Mouse (Mus musculus) liver, embryonic 11.5 days (tissue): ENCODE measurements around the gene Chst11. TPM values are rescaled to one million over a fixed set of nuclear protein-coding genes. Genes with fewer than 3 reads are reported as not detected.

ENCODE experiments used
- ATAC-seq: fragments of 200-750 bp; cut with Nextera tagmentation; replicated peaks from 2 replicates; pipeline ENCODE4 v1.8.0; 2017; ENCODE audit warnings: moderate number of reproducible peaks, mild to moderate bottlenecking, moderate TSS enrichment, moderate library complexity; ENCODE audit not compliant: low FRiP score
- DNase-seq: peaks from one replicate; pipeline ENCODE4 v3.0.0-alpha.2; 2017; ENCODE audit warnings: low spot score
- H3K27ac ChIP-seq: fragments of 300-500 bp; sonication (generic); 2 replicates; pipeline ENCODE4 v1.5.1; 2014; ENCODE audit warnings: mild to moderate bottlenecking, low read depth, low read length, control low read depth
- H3K27me3 ChIP-seq: fragments of 300-500 bp; sonication (generic); replicated peaks from 2 replicates; pipeline ENCODE4 v1.6.1; 2014; ENCODE audit warnings: low read length, mixed read lengths; ENCODE audit not compliant: control insufficient read depth, insufficient read depth
- H3K36me3 ChIP-seq: fragments of 300-500 bp; sonication (generic); 2 replicates; pipeline ENCODE4 v1.6.1; 2014; ENCODE audit warnings: mild to moderate bottlenecking, low read length, moderate library complexity, mixed read lengths; ENCODE audit not compliant: control insufficient read depth, insufficient read depth
- H3K4me1 ChIP-seq: fragments of 300-500 bp; sonication (generic); replicated peaks from 2 replicates; pipeline ENCODE4 v1.6.1; 2014; ENCODE audit warnings: low read length, mixed read lengths; ENCODE audit not compliant: control insufficient read depth, insufficient read depth
- H3K4me2 ChIP-seq: fragments of 300-500 bp; sonication (generic); 2 replicates; pipeline ENCODE4 v1.6.1; 2014; ENCODE audit warnings: mild to moderate bottlenecking, control low read depth, moderate library complexity
- H3K4me3 ChIP-seq: fragments of 300-500 bp; sonication (generic); 2 replicates; pipeline ENCODE4 v1.5.1; 2014; ENCODE audit warnings: low read depth, low read length, control low read depth
- H3K9ac ChIP-seq: fragments of 300-500 bp; sonication (generic); 2 replicates; pipeline ENCODE4 v1.6.1; 2014; ENCODE audit warnings: low read depth, low read length, control low read depth
- H3K9me3 ChIP-seq: fragments of 300-500 bp; sonication (generic); 2 replicates; pipeline ENCODE4 v1.6.1; 2016; ENCODE audit warnings: low read length, inconsistent platforms, mixed read lengths; ENCODE audit not compliant: control insufficient read depth
- WGBS: fragments of 180-500 bp; shearing (Covaris S2); extraction: QIAGEN DNeasy Blood & Tissue Kit; methylation state at CpG from one replicate; pipeline ENCODE4 v1.1.7; 2014; 5-methylcytosine and 5-hydroxymethylcytosine counted together
- polyA plus RNA-seq: library from polyadenylated mRNA; unstranded; fragments of >200 nt; fragmentation: Nextera tagmentation; extraction: Ambion mirVana; gene quantifications from 2 replicates; pipeline ENCODE4 v1.2.1, GENCODE M21; 2014

Gene Chst11
- 2.9 and 3.1 TPM in 2 replicates for polyA plus RNA-seq

DNA sequence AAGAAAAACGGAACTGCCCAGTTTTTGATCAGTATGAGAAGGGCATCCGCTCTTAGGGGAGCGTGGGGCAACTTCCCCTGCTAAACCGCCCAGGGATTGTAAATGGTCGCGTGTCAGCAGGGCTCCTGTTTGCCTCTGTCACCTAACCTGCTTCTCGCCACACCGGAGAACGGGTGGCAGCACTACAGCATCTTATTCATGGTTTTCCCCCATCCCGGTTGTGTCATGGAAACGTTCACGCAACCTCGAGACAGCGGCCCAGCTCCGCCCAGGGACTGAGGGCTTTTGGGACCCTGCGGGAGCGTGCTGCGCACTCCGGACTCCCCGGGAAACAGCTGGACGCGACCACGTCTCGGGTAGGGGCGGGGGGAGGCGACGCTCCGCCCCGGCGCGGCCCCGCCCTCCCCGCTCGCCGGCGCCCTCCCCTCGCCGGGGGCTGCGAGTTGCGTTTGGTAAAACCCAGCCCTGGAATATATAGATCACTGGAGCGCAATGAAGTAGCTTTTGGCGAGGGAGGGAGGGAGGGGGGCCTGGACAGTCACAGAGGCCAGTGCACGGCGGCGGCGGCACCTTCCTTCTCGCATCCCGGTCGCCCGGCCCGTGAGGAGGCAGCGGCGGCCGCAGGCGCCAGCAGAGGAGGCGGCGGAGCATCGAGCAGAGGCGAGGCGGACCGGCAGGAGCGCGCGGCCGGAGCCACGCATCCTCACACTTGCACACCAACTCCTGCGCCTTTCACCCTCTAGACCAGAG is at the start of gene Chst11:
Gene Chst11 (plus strand): TSS at position 549 of the 750 bp plus-strand sequence.
- Histone ChIP-seq H3K4me1 (peaks cover 30% of the 10 kb centered on the region), H3K36me3 (no peaks in the 10 kb centered on the region), H3K4me3 (peak within 1 kb of the TSS; percentile 70), H3K27ac (peak within 1 kb of the TSS; percentile 32), H3K27me3 (peaks cover 24% of the 10 kb centered on the region), H3K4me2 (peak within 1 kb of the TSS; percentile 85), H3K9me3 (no peaks in the 10 kb centered on the region), H3K9ac (peak within 1 kb of the TSS; percentile 75)
- under 1% methylated on average over 65 of the region's 67 CpGs for WGBS
- DNase-seq (peak; percentile 87), ATAC-seq (peak; percentile 84)

DNA sequence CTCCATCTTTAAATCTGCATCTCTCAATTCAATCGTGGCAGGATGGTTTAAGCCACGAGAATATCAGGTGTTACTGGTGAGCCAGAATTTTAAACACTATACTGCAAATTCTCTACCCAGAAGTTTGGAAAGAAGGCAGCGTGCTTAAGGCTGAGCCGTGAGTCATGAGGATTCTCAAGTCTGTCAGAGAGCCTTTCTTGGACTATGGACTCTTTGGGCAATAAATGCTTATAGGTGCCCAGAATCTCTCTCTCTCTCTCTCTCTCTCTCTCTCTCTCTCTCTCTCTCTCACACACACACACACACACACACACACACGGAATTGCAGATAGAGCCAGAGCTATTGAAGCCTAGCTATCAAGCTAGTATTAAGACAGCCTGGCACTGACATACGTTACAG is 49.5 kb upstream of the Chst11 start:
- ATAC-seq = no peak

DNA sequence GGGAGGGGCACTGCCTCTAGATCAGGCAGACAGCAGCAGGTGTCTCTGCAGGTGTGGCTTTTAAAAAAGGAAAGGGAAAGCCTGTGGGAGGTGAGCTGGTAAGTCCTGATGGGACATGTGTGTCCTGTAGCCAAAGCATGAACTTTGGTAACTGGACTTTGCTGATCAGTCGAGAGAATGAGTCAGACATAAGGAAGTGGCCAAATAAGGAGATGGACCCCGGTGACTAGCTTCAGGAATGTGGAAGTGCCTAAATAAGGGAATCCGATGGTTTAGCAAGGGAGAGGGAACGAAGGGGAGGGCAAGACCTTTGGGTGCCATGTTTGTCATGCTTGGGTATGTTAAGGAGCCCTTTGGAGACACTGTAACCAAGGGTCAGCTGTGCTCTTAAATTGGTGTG is 31.9 kb upstream of the Chst11 start:
- no peaks in the 10 kb centered on the region for H3K4me1 ChIP-seq
- DNase-seq (no peak), ATAC-seq (no peak)
- 65% methylated on average over 4 of the region's 4 CpGs for WGBS
- no peak overlapping the region for H3K9ac ChIP-seq
- H3K27ac ChIP-seq = no peak overlapping the region
- H3K9me3 ChIP-seq = no peaks in the 10 kb centered on the region
- no peak overlapping the region for H3K4me2 ChIP-seq
- H3K27me3 ChIP-seq = 0 out of 2 replicates have a peak, but pooled peaks cover 2% of the 10 kb centered on the region
- no peaks in the 10 kb centered on the region for H3K36me3 ChIP-seq
- no peak overlapping the region for H3K4me3 ChIP-seq

More for the DNA sequence above, 49.5 kb upstream of the Chst11 start:
- DNase-seq = no peak
- no peaks in the 10 kb centered on the region for H3K36me3 ChIP-seq
- no peak overlapping the region for H3K27ac ChIP-seq
- no peaks in the 10 kb centered on the region for H3K9me3 ChIP-seq
- 76% methylated on average over 6 of the region's 6 CpGs for WGBS
- no peak overlapping the region for H3K9ac ChIP-seq
- no peaks in the 10 kb centered on the region for H3K4me1 ChIP-seq
- H3K4me2 ChIP-seq = no peak overlapping the region
- no peak overlapping the region for H3K4me3 ChIP-seq
- H3K27me3 ChIP-seq = no peaks in the 10 kb centered on the region

DNA sequence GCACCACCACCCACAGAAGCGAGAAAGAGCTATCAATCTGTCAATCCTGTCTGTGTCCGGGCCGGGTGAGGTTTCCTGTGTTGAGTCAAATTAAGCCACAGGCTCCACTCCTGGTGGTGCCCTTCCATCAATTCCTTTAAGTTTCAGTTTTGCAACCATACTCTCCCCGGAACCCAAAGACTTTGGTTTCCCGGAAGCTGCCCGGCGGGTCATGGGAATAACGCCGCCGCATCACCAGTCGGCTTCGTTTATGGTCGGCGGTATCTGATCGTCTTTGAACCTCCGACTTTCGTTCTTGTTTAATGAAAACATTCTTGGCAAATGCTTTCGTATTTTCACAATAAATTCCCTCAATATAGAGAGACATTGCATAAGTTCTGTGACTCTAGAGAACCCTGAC is 30.2 kb upstream of the Chst11 start:
- Histone ChIP-seq H3K4me3 (no peak overlapping the region), H3K4me2 (no peak overlapping the region), H3K27ac (no peak overlapping the region), H3K9ac (no peak overlapping the region), H3K9me3 (no peaks in the 10 kb centered on the region), H3K4me1 (no peaks in the 10 kb centered on the region), H3K36me3 (no peaks in the 10 kb centered on the region), H3K27me3 (0 out of 2 replicates have a peak, but pooled peaks cover 2% of the 10 kb centered on the region)
- WGBS = 87% methylated on average over 18 of the region's 18 CpGs
- DNase-seq (no peak), ATAC-seq (peak; percentile 62; the same call in 1 of the 2 replicates)

DNA sequence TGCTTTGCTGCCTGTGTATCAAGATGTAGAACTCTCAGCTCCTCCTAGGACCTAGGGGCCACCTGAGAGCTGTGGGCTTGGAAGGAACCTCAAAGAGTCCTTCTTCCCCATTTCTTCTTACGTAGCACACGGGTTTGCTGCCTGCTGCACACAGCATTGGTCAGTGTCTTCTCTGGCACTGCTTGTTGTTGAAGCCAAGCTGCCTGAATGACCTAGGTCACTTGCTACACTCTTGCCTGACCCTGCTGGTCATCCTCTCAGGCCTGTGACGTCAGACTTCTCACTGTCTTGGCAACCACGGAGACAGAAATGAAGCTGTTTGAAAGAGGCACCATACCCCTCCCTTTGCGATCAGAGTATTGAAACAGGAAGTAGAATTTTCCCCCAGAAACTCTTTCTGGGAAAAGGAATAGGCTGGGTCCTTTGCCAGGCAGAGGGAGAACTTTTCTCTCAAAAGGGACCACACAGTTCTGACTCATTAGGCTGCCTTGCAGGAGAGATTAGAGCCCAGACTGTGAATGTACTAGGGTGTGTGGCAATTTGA is 27.0 kb upstream of the Chst11 start:
- Histone ChIP-seq H3K9me3 (no peaks in the 10 kb centered on the region), H3K4me3 (no peak overlapping the region), H3K4me2 (no peak overlapping the region), H3K9ac (no peak overlapping the region), H3K27me3 (0 out of 2 replicates have a peak, but pooled peaks cover 2% of the 10 kb centered on the region), H3K4me1 (peaks cover 11% of the 10 kb centered on the region), H3K36me3 (no peaks in the 10 kb centered on the region), H3K27ac (no peak overlapping the region)
- no peak for ATAC-seq
- 48% methylated on average over 5 of the region's 5 CpGs for WGBS
- DNase-seq = no peak

- H3K27ac ChIP-seq = no peak overlapping the region
- DNase-seq = no peak
- H3K9me3 ChIP-seq = no peaks in the 10 kb centered on the region
- H3K4me3 ChIP-seq = no peak overlapping the region
- no peaks in the 10 kb centered on the region for H3K36me3 ChIP-seq
- no peak overlapping the region for H3K4me2 ChIP-seq
- H3K9ac ChIP-seq = no peak overlapping the region
- no peaks in the 10 kb centered on the region for H3K27me3 ChIP-seq
- peaks cover 11% of the 10 kb centered on the region for H3K4me1 ChIP-seq
- ATAC-seq = no peak
These were observed 26.0 kb upstream of the Chst11 start for GRCm38 (mm10) chr10:82959316-82959715.

- no peak overlapping the region for H3K4me3 ChIP-seq
- H3K4me2 ChIP-seq = 0 out of 2 replicates have a peak overlapping the region, but pooled peaks have one; percentile 3
- H3K27me3 ChIP-seq = no peaks in the 10 kb centered on the region
- no peak overlapping the region for H3K27ac ChIP-seq
- ATAC-seq (peak; percentile 94), DNase-seq (peak; percentile 50)
- no peak overlapping the region for H3K9ac ChIP-seq
- no peaks in the 10 kb centered on the region for H3K36me3 ChIP-seq
- 36% methylated on average over 7 of the region's 7 CpGs for WGBS
- peaks cover 11% of the 10 kb centered on the region for H3K4me1 ChIP-seq
- no peaks in the 10 kb centered on the region for H3K9me3 ChIP-seq
These were observed 24.0 kb upstream of the Chst11 start for GRCm38 (mm10) chr10:82961302-82961701.

DNA sequence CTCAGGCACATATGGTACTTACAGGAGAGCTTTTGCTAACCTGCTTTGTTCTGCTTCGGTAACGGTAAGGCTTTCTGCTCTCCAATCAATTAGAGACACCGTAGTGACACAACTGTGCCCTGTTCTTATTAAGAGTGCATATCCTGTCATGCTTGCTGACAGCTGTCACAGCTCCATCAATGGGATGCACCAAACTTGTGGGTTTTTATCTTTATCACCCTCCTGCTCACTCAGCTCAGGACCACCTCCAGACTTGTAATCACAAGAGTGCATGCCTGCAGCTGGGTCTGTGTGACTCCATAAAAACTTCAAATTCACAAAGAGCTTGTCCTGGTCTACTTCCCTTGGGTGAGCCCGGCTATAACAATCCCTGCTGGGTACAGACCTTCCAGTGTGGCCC is 23.3 kb upstream of the Chst11 start:
- H3K27me3 ChIP-seq = no peaks in the 10 kb centered on the region
- peak overlapping the region; percentile 3; the same call in 1 of the 2 replicates for H3K4me2 ChIP-seq
- H3K36me3 ChIP-seq = no peaks in the 10 kb centered on the region
- no peak overlapping the region for H3K4me3 ChIP-seq
- H3K9ac ChIP-seq = no peak overlapping the region
- H3K4me1 ChIP-seq = peaks cover 11% of the 10 kb centered on the region
- ATAC-seq = peak; percentile 88
- no peaks in the 10 kb centered on the region for H3K9me3 ChIP-seq
- 57% methylated on average over 4 of the region's 4 CpGs for WGBS
- DNase-seq = peak; percentile 38
- no peak overlapping the region for H3K27ac ChIP-seq
